Mouse (Mus musculus) CH12.LX (cell line): Measurements from ENCODE around the gene Six6. TPM values are rescaled to one million over a fixed set of nuclear protein-coding genes. Genes with fewer than 3 reads are reported as not detected.

Experiments
- DNase-seq: peaks from one replicate; pipeline ENCODE4 v3.0.0-alpha.2; 2013; ENCODE audit errors: extremely low read depth
- H3K27ac ChIP-seq: 2 replicates; pipeline ENCODE4 v1.5.1; 2012; ENCODE audit warnings: low read depth, mild to moderate bottlenecking, control low read depth, moderate library complexity; ENCODE audit not compliant: insufficient read depth
- H3K27me3 ChIP-seq: replicated peaks from 2 replicates; pipeline ENCODE3; 2012; ENCODE audit warnings: inconsistent platforms
- H3K36me3 ChIP-seq, 2 experiments: replicated peaks in 1 of 2; 2 replicates each; pipeline versions ENCODE3 to v1.6.1; 2012; ENCODE audit warnings: inconsistent platforms in 1 of 2, low read length in 1 of 2, mild to moderate bottlenecking in 1 of 2, mixed read lengths in 1 of 2, moderate library complexity in 1 of 2; ENCODE audit not compliant: control insufficient read depth in 1 of 2, insufficient read depth in 1 of 2
- H3K4me1 ChIP-seq, 2 experiments: 2 replicates each; pipeline ENCODE4 v1.6.1; 2012; ENCODE audit warnings: inconsistent platforms in 1 of 2, moderate library complexity in 1 of 2; ENCODE audit not compliant: insufficient read depth in 2 of 2, control insufficient read depth in 1 of 2
- H3K4me2 ChIP-seq: 2 replicates; pipeline ENCODE4 v1.6.1; 2012; ENCODE audit warnings: low read depth, mild to moderate bottlenecking, control low read depth; ENCODE audit not compliant: poor library complexity, insufficient read depth, severe bottlenecking
- H3K4me3 ChIP-seq, 3 experiments: fragments of 150-350 bp in 1 of 3; sonication (generic) in 1 of 3; replicated peaks in 1 of 3; 2 replicates each; pipeline versions ENCODE3 to v1.5.1; 2011 to 2012; ENCODE audit warnings: low read depth in 2 of 3, low read length in 2 of 3, mild to moderate bottlenecking in 2 of 3, moderate library complexity in 2 of 3, control low read depth in 1 of 3, improper control_type of control experiment in 1 of 3, inconsistent platforms in 1 of 3, mixed read lengths in 1 of 3; ENCODE audit not compliant: poor library complexity in 1 of 3
- H3K79me2 ChIP-seq: replicated peaks from 2 replicates; pipeline ENCODE4 v1.6.1; 2012; ENCODE audit warnings: mild to moderate bottlenecking, moderate library complexity; ENCODE audit not compliant: control insufficient read depth, poor library complexity, insufficient read depth, severe bottlenecking; ENCODE audit errors: extremely low read depth
- H3K9ac ChIP-seq: 2 replicates; pipeline ENCODE4 v1.6.1; 2012; ENCODE audit warnings: low read depth, mild to moderate bottlenecking, control low read depth, moderate library complexity; ENCODE audit not compliant: insufficient read depth
- H3K9me3 ChIP-seq: replicated peaks from 2 replicates; pipeline ENCODE3; 2012; ENCODE audit warnings: low read length, inconsistent platforms, mixed read lengths
- CHD2 ChIP-seq: IDR thresholded peaks from 2 replicates; pipeline ENCODE4 v1.6.1; 2011; ENCODE audit warnings: low read length, improper control_type of control experiment
- EP300 ChIP-seq: IDR thresholded peaks from 2 replicates; pipeline ENCODE4 v1.6.1; 2011; ENCODE audit warnings: low read length, improper control_type of control experiment
- ETS1 ChIP-seq: conservative IDR thresholded peaks from 2 replicates; pipeline ENCODE4 v1.6.1; 2012; ENCODE audit warnings: low read depth, mild to moderate bottlenecking, inconsistent platforms, low read length, improper control_type of control experiment, moderate library complexity
- GABPA ChIP-seq: IDR thresholded peaks from 2 replicates; pipeline ENCODE4 v1.6.1; 2012; ENCODE audit warnings: low read depth, low read length, improper control_type of control experiment, inconsistent platforms; ENCODE audit not compliant: insufficient replicate concordance
- HCFC1 ChIP-seq: IDR thresholded peaks from 2 replicates; pipeline ENCODE4 v1.6.1; 2012; ENCODE audit warnings: low read depth, mild to moderate bottlenecking, inconsistent platforms, low read length, improper control_type of control experiment
- IRF4 ChIP-seq: IDR thresholded peaks from 2 replicates; pipeline ENCODE4 v1.6.1; 2014; ENCODE audit warnings: low read depth, mild to moderate bottlenecking, inconsistent platforms, low read length, improper control_type of control experiment
- JUN ChIP-seq: IDR thresholded peaks from 2 replicates; pipeline ENCODE4 v1.6.1; 2011; ENCODE audit warnings: low read depth, mild to moderate bottlenecking, low read length, improper control_type of control experiment, moderate library complexity; ENCODE audit not compliant: insufficient read depth
- MAFK ChIP-seq: IDR thresholded peaks from 2 replicates; pipeline ENCODE4 v1.6.1; 2011; ENCODE audit warnings: low read length, improper control_type of control experiment; ENCODE audit not compliant: insufficient replicate concordance
- MAZ ChIP-seq: IDR thresholded peaks from 2 replicates; pipeline ENCODE4 v1.6.1; 2012; ENCODE audit warnings: low read depth, mild to moderate bottlenecking, inconsistent platforms, low read length, improper control_type of control experiment, moderate library complexity
- MEF2A ChIP-seq: IDR thresholded peaks from 2 replicates; pipeline ENCODE4 v1.6.1; 2014; ENCODE audit warnings: low read depth, mild to moderate bottlenecking, inconsistent platforms, low read length, improper control_type of control experiment, borderline replicate concordance
- MYC ChIP-seq: IDR thresholded peaks from 2 replicates; pipeline ENCODE4 v1.6.1; 2011; ENCODE audit warnings: low read depth, mild to moderate bottlenecking, improper control_type of control experiment, low read length
- NELFE ChIP-seq: IDR thresholded peaks from 2 replicates; pipeline ENCODE4 v1.6.1; 2011; ENCODE audit warnings: low read depth, low read length, improper control_type of control experiment
- NRF1 ChIP-seq: IDR thresholded peaks from 2 replicates; pipeline ENCODE4 v1.6.1; 2014; ENCODE audit warnings: low read depth, mild to moderate bottlenecking, inconsistent platforms, low read length, improper control_type of control experiment, moderate library complexity
- PAX5 ChIP-seq: IDR thresholded peaks from 2 replicates; pipeline ENCODE4 v1.6.1; 2012; ENCODE audit warnings: low read length, inconsistent platforms, mixed read lengths
- POLR2AphosphoS2 ChIP-seq: IDR thresholded peaks from 2 replicates; pipeline ENCODE4 v1.6.1; 2011; ENCODE audit warnings: low read depth, low read length, improper control_type of control experiment
- RCOR1 ChIP-seq: conservative IDR thresholded peaks from 2 replicates; pipeline ENCODE4 v1.6.1; 2012; ENCODE audit warnings: low read depth, mild to moderate bottlenecking, inconsistent platforms, low read length, improper control_type of control experiment
- SIN3A ChIP-seq: IDR thresholded peaks from 2 replicates; pipeline ENCODE4 v1.6.1; 2012; ENCODE audit warnings: low read length, improper control_type of control experiment, inconsistent platforms
- SMC3 ChIP-seq: IDR thresholded peaks from 2 replicates; pipeline ENCODE4 v1.6.1; 2011; ENCODE audit warnings: low read depth, low read length, improper control_type of control experiment
- TBP ChIP-seq: conservative IDR thresholded peaks from 2 replicates; pipeline ENCODE4 v1.6.1; 2011; ENCODE audit warnings: low read depth, low read length, improper control_type of control experiment
- TCF12 ChIP-seq: IDR thresholded peaks from 2 replicates; pipeline ENCODE4 v1.6.1; 2014; ENCODE audit warnings: low read depth, mild to moderate bottlenecking, inconsistent platforms, low read length, improper control_type of control experiment
- USF1 ChIP-seq: IDR thresholded peaks from 2 replicates; pipeline ENCODE4 v1.6.1; 2014; ENCODE audit warnings: low read depth, mild to moderate bottlenecking, inconsistent platforms, low read length, improper control_type of control experiment
- USF2 ChIP-seq: conservative IDR thresholded peaks from 2 replicates; pipeline ENCODE4 v1.6.1; 2011; ENCODE audit warnings: low read depth, low read length, improper control_type of control experiment
- ZC3H11A ChIP-seq: IDR thresholded peaks from 2 replicates; pipeline ENCODE4 v1.6.1; 2012; ENCODE audit warnings: low read depth, mild to moderate bottlenecking, inconsistent platforms, low read length, improper control_type of control experiment
- ZMIZ1 ChIP-seq: IDR thresholded peaks from 2 replicates; pipeline ENCODE4 v1.6.1; 2012; ENCODE audit warnings: low read depth, mild to moderate bottlenecking, inconsistent platforms, low read length, improper control_type of control experiment
- ZNF384 ChIP-seq: IDR thresholded peaks from 2 replicates; pipeline ENCODE4 v1.6.1; 2012; ENCODE audit warnings: low read depth, low read length, improper control_type of control experiment, inconsistent platforms
- dilution Hi-C: fragments of 300-500 bp; cut with MboI; formaldehyde crosslinking; loops from 2 replicates; pipeline ENCODE4 v1.14.3; 2020; ENCODE audit warnings: low sequenced_read_pairs; ENCODE audit not compliant: extremely low pct_unique_long_range_greater_than_20kb, extremely low pct_ligation_motif_present
- in situ Hi-C: fragments of 300-500 bp; cut with MboI; formaldehyde crosslinking; loops from 3 replicates; pipeline ENCODE4 v1.14.3; 2019; ENCODE audit warnings: low sequenced_read_pairs, low pct_ligation_motif_present, low pct_unique_long_range_greater_than_20kb, mixed read lengths
- polyA plus RNA-seq: library from polyadenylated mRNA; unstranded; fragments of >175 nt; gene quantifications from 2 replicates; pipeline ENCODE4 v1.2.1, GENCODE M21; 2012; ENCODE audit warnings: low read depth; ENCODE audit not compliant: insufficient read length
- total RNA-seq, 2 experiments: library from RNA; depleted of rRNA; stranded (reverse); fragments of 300-350 nt in 1 of 2; fragments of >200 nt in 1 of 2; gene quantifications; 2 replicates each; pipeline ENCODE4 v1.2.3; 2012 to 2014

Six6 gene
- total and polyA plus RNA-seq, 3 experiments = 0.13 to 0.87 TPM; not detected in 1

- H3K4me3 ChIP-seq = no peak overlapping the region
- no peak overlapping the region for H3K9ac ChIP-seq
- no peaks in the 10 kb centered on the region for H3K27me3 ChIP-seq
- H3K79me2 ChIP-seq = no peaks in the 10 kb centered on the region
- peaks cover 11% of the 10 kb centered on the region for H3K9me3 ChIP-seq
- H3K4me2 ChIP-seq = no peak overlapping the region
- dilution Hi-C loops = no loop called here
- TF ChIP-seq RCOR1 (no peak), ETS1 (no peak), IRF4 (no peak), ZMIZ1 (no peak), POLR2AphosphoS2 (no peak), ZNF384 (no peak), MAFK (no peak), TBP (no peak), SMC3 (no peak), USF2 (no peak), JUN (no peak), MAZ (no peak), NRF1 (no peak), TCF12 (no peak)
- in situ Hi-C loops = no loop called here
- no peak overlapping the region for H3K27ac ChIP-seq
- DNase-seq = no peak
- H3K36me3 ChIP-seq = peaks cover 10 to 24% of the 10 kb centered on the region in 2 experiments
- H3K4me1 ChIP-seq = peaks cover 0 to 7% of the 10 kb centered on the region in 2 experiments; a peak in 1 of 4 replicates
These were observed 1.8 kb downstream of the Six6 start for GRCm38 (mm10) chr12:72941398-72942051.

- Histone ChIP-seq H3K27me3 (no peaks in the 10 kb centered on the region), H3K27ac (no peak overlapping the region), H3K4me3 (no peak overlapping the region), H3K9ac (no peak overlapping the region), H3K4me1 (peaks cover 0 to 7% of the 10 kb centered on the region in 2 experiments; a peak in 1 of 4 replicates), H3K9me3 (peaks cover 12% of the 10 kb centered on the region), H3K4me2 (no peak overlapping the region), H3K36me3 (peaks cover 11 to 30% of the 10 kb centered on the region in 2 experiments), H3K79me2 (no peaks in the 10 kb centered on the region)
- in situ Hi-C loops (no loop called here), dilution Hi-C loops (no loop called here)
- DNase-seq = no peak
- TF ChIP-seq TCF12 = no peak
- no peak for TF ChIP-seq JUN
- no peak for TF ChIP-seq GABPA
- no peak for TF ChIP-seq POLR2AphosphoS2
- no peak for TF ChIP-seq ZMIZ1
- TF ChIP-seq EP300 = no peak
- no peak for TF ChIP-seq NRF1
- TF ChIP-seq HCFC1 = no peak
- TF ChIP-seq SMC3 = no peak
- no peak for TF ChIP-seq PAX5
- no peak for TF ChIP-seq SIN3A
- TF ChIP-seq TBP = no peak
- TF ChIP-seq NELFE = no peak
- no peak for TF ChIP-seq MYC
- no peak for TF ChIP-seq MEF2A
- TF ChIP-seq ZC3H11A = no peak
- TF ChIP-seq CHD2 = no peak
- no peak for TF ChIP-seq USF1
- TF ChIP-seq, all 38 proteins: peak for 0
These were observed 2.5 kb downstream of the Six6 start for GRCm38 (mm10) chr12:72942171-72942570.
